Mouse (Mus musculus) embryonic stem cell, embryonic (primary cell): ENCODE results near the gene Nipa1.

Source experiments
- CTCF ChIA-PET, 4 experiments: fragments of 300-600 bp in 2 of 4; fragments of 350-600 bp in 2 of 4; sonication (Branson Sonifier 250); formaldehyde crosslinking; loops; one replicate each; lab custom pipeline; 2022; ENCODE audit warnings: inconsistent platforms in 2 of 4; lab: Charles Lee
- POLR2A ChIA-PET, 4 experiments: fragments of 300-600 bp in 2 of 4; fragments of 350-600 bp in 2 of 4; sonication (Branson Sonifier 250); formaldehyde crosslinking; loops; one replicate each; lab custom pipeline; 2022; ENCODE audit warnings: antibody characterized with exemption in 4 of 4, inconsistent platforms in 1 of 4; lab: Charles Lee

The Nipa1 gene

DNA sequence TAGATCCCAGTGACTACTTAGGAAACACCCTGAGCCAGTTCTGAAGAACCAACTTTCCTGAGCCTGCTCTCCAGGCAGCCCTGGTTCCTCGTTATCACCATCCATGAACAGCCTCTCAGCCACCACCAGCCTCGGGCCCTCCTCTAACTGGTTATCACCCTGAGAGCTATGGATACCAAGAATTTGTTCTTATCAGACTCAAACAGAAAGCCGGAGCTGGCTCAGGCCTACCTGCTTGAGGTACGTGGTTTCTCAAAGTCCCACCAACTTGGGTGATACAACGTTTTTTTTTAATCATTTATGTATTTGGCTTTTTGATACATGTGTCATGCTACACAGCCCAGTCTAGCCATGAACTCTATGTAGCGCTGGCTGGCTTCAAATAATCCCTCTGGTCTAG is 4.6 kb downstream of the Nipa1 start:
- POLR2A ChIA-PET, result no interaction called here
- CTCF ChIA-PET, result no interaction called here

DNA sequence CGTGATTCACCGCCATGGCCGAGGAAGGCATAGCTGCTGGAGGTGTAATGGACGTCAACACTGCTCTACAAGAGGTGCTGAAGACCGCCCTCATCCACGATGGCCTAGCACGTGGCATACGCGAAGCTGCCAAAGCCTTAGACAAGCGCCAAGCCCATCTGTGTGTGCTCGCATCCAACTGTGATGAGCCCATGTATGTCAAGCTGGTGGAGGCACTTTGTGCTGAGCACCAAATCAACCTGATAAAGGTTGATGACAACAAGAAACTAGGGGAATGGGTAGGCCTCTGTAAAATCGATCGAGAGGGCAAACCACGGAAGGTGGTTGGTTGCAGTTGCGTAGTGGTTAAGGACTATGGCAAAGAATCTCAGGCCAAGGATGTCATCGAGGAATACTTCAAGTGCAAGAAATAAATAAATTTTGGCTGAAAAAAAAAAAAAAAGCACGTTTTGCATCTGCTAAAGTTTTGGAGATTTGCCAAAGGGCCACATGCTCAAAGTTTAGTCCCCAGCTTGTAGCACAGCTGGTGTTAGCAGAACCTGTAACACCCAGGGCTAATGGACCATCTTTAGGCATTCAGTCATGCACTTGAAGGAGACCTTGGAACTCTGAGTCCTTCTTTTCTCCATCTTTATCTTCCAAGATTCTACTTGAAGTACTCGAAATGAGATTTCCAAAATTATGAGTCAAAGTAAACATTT is 5.6 kb downstream of the Nipa1 start:
- CTCF ChIA-PET, result interaction anchor here in 1 of 4 experiments (0.7 kb wide), 1 partner anchor 32 kb away, joined by 5 read pairs; no protein-coding TSS in a partner anchor
- POLR2A ChIA-PET, result interaction anchor here in 1 of 4 experiments (1.3 kb wide), 1 partner anchor 123 kb away, joined by 3 read pairs; no protein-coding TSS in a partner anchor

- CTCF ChIA-PET, result interaction anchor here in 1 of 4 experiments (0.7 kb wide), 1 partner anchor 31 kb away, joined by 5 read pairs; no protein-coding TSS in a partner anchor
- POLR2A ChIA-PET, result interaction anchor here in 2 of 4 experiments (0.7 to 1.3 kb wide), 2 partner anchors 122 to 1353 kb away, joined by 3 read pairs; no protein-coding TSS in a partner anchor
Measured at GRCm38 (mm10) chr7:56013261-56014001, 6.3 kb downstream of the Nipa1 start.

DNA sequence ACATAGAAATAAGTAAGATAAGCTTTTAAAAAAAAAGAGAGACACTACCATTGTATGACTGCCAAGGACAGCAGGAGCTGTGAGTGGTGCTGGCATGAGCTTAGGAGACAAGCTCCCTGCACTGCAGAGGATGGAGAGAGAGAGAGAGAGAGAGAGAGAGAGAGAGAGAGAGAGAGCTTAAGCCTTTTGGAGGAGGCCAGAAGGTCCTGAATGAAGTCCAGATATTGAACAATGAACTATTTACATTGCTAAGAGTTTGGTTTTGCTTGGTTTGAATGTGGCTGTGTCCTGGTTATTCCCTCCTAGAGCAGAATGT is 8.8 kb downstream of the Nipa1 start:
- CTCF ChIA-PET, result interaction anchor here in 1 of 4 experiments (0.7 kb wide), 1 partner anchor 14 kb away, joined by 3 read pairs; no protein-coding TSS in a partner anchor
- POLR2A ChIA-PET, result interaction anchor here in 3 of 4 experiments (0.6 to 2.3 kb wide), 6 partner anchors 8 to 49 kb away, joined by 3 to 9 read pairs (median 4); partner anchors contain the start of genes Nipa1 (in 1 of the 3) and Nipa2 (in 1 of the 3)

GRCm38 (mm10) chr7:56010318-56011017 is 9.3 kb downstream of the Nipa1 start:
- ChIA-PET CTCF (interaction anchor here in 1 of 4 experiments (0.7 kb wide), 1 partner anchor 13 kb away, joined by 3 read pairs; no protein-coding TSS in a partner anchor), POLR2A (interaction anchor here in 3 of 4 experiments (0.6 to 2.3 kb wide), 5 partner anchors 8 to 48 kb away, joined by 3 to 9 read pairs (median 4); partner anchors contain the start of genes Nipa1 (in 1 of the 3) and Nipa2 (in 1 of the 3))

GRCm38 (mm10) chr7:55998997-55999396 is 20.8 kb downstream of the Nipa1 start:
- POLR2A ChIA-PET, result no interaction called here

GRCm38 (mm10) chr7:55995013-55995412 is 24.7 kb downstream of the Nipa1 start:
- ChIA-PET CTCF (interaction anchor here in 3 of 4 experiments (0.5 to 1.9 kb wide), 5 partner anchors 10 to 471 kb away, joined by 3 to 5 read pairs (median 3); no protein-coding TSS in a partner anchor), POLR2A (interaction anchor here in 2 of 4 experiments (1.0 to 1.8 kb wide), 3 partner anchors 32 to 55 kb away, joined by 3 to 6 read pairs (median 3); partner anchors contain the start of genes Nipa2 (in 2 of the 2) and Herc2 (in 1 of the 2))

More at GRCm38 (mm10) chr7:55998997-55999396, 20.8 kb downstream of the Nipa1 start:
- CTCF ChIA-PET, result no interaction called here

- ChIA-PET POLR2A (interaction anchor here in 2 of 4 experiments (0.7 to 1.2 kb wide), 2 partner anchors 30 to 46 kb away, joined by 3 read pairs; partner anchors contain the start of gene Nipa2 (in 1 of the 2)), CTCF (interaction anchor here in 1 of 4 experiments (0.7 kb wide), 1 partner anchor 409 kb away, joined by 3 read pairs; no protein-coding TSS in a partner anchor)
Measured at GRCm38 (mm10) chr7:55991858-55992257, 27.9 kb downstream of the Nipa1 start.

- ChIA-PET POLR2A (no interaction called here), CTCF (no interaction called here)
Measured at GRCm38 (mm10) chr7:55991129-55991528, 28.6 kb downstream of the Nipa1 start.

GRCm38 (mm10) chr7:55986526-55987214 is 33.1 kb downstream of the Nipa1 start:
- POLR2A ChIA-PET, result no interaction called here
- CTCF ChIA-PET, result interaction anchor here in 1 of 4 experiments (0.7 kb wide), 1 partner anchor 29 kb away, joined by 4 read pairs; no protein-coding TSS in a partner anchor

- ChIA-PET CTCF (interaction anchor here in 2 of 4 experiments (0.7 to 1.2 kb wide), 3 partner anchors 10 to 58 kb away, joined by 3 to 5 read pairs (median 4); no protein-coding TSS in a partner anchor), POLR2A (interaction anchor here in 2 of 4 experiments (1.2 to 1.4 kb wide), 2 partner anchors 9 to 22 kb away, joined by 3 read pairs; partner anchors contain the start of gene Nipa2 (in 1 of the 2))
Measured at GRCm38 (mm10) chr7:55984754-55985153, 35.0 kb downstream of the Nipa1 start.

GRCm38 (mm10) chr7:55983107-55983506 is 36.6 kb downstream of the Nipa1 start:
- ChIA-PET CTCF (no interaction called here), POLR2A (interaction anchor here in 1 of 4 experiments (0.6 kb wide), 1 partner anchor 102 kb away, joined by 3 read pairs; no protein-coding TSS in a partner anchor)

DNA sequence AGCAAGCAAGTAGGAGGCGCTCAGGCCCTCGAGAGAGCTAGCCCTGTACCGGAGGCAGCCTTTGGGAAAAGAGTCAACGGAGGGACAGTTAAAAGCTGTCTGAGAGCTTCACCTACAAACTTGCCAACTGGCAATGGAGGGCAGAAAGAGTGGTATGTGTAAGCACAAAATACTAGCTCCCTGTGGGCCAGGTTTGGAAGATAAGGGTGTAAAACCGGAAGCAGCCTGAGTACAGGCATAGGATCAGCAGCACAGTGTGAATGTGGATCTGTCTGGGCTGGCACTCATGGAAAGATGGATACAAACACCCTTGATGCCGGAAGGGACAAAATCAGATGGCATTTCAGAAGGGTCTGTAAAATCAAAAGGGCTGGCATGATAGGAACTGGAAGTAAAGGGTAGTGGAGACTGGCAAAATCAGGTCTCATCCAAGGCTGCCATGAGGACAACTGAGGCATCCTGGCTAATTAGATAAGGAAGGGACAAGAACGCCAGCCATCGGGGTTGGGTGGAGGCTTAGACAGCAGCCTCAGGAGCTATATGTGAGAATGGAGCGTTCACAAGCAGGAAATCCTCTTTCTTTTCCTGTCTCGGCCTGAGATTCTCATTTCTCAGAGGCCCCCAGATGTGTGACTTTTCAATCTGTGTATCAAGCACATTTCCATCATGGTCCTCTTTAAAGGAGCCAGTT is 37.6 kb downstream of the Nipa1 start:
- POLR2A ChIA-PET, result no interaction called here
- CTCF ChIA-PET, result interaction anchor here in 1 of 4 experiments (0.6 kb wide), 1 partner anchor 32 kb away, joined by 5 read pairs; no protein-coding TSS in a partner anchor

DNA sequence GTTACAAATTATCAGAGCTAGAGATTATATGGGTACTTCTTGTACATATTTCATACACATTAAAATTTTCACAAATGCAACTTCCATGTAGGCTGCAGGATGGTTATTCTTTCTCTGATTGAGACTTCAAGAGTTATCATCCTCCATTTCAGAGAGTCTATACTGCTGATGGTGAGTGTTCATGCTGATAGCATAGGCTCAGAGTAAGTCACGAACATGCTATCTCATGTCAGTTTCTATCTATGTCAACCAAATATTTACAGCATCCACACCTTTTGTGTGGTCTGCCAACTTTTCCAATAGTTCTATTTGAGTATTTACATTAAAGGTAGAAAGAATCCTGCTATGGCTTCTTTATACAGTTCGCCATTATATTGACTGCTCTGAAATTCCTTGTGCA is 38.2 kb downstream of the Nipa1 start:
- POLR2A ChIA-PET, result no interaction called here
- CTCF ChIA-PET, result no interaction called here

GRCm38 (mm10) chr7:55974429-55974828 is 45.3 kb downstream of the Nipa1 start:
- POLR2A ChIA-PET, result interaction anchor here in 1 of 4 experiments (4.3 kb wide), 1 partner anchor 12 kb away, joined by 16 read pairs; the partner anchor contains the start of gene Nipa2
- CTCF ChIA-PET, result no interaction called here

DNA sequence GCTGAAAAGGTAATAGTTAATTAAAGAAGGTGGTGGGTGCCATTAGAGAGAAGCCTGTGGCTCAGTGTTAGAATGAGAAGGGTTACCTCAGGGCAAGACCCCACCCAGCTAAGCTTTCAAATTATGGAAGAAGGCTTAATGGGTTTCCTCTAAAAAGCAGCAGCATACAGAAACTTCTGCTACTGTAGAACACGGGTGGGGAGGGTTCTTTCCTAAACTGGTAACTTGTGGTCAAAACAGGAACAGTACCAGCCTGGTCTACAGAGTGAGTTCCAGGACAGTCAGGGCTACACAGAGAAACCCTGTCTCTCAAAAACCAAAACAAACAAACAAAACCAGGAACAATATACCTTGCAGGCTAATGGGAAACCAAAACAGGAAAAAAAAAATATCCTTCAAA is 50.3 kb downstream of the Nipa1 start:
- POLR2A ChIA-PET, result interaction anchor here in 2 of 4 experiments (0.6 to 1.2 kb wide), 3 partner anchors 9 to 260 kb away, joined by 3 read pairs; no protein-coding TSS in a partner anchor

More for the DNA sequence above, 50.3 kb downstream of the Nipa1 start:
- CTCF ChIA-PET, result no interaction called here
